Mouse (Mus musculus): ENCODE measurements around the gene Rfc2.

DNA sequence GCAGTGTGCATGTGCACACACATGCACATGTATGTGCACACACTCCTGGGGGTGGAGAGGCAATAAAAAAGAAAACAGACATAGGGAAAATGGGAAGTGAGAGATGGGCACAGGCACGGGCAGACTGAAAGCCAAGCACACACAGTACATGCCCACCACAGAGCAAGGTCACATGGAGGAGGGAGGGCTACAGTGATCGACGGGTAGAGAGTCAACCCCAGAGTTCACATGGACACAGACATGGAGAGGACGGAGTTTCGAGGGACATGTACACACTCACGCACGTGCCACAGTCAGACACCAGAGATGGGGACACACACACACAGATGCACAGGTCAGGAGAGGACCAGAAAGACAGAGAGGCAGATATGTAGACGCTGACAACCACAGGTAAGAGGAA, 34.2 kb downstream of the Rfc2 start:
- no peak for TF ChIP-seq POLR2A (IDR thresholded peaks at IDR 0.05; ENCODE audit: insufficient read depth, low read depth, low read length)
- no peak for TF ChIP-seq CTCF (IDR thresholded peaks at IDR 0.05; ENCODE audit: insufficient read depth, low read depth, low read length)
